Mouse (Mus musculus): ENCODE data around the gene Slc41a3. TPM values are rescaled to one million over a fixed set of nuclear protein-coding genes. Genes with fewer than 3 reads are reported as not detected.

The Slc41a3 gene
- polyA plus RNA-seq, 1 experiment from 2014 or later = 43.0 TPM

- Histone ChIP-seq H3K4me1 (replicated peaks; ENCODE audit: control insufficient read depth, insufficient read depth, low read length) (peaks cover 33% of the 10 kb centered on the region), H3K9me3 (ENCODE audit: control insufficient read depth, low read length) (no peaks in the 10 kb centered on the region), H3K4me3 (ENCODE audit: low read depth, low read length) (no peak overlapping the region), H3K4me2 (no peak overlapping the region), H3K36me3 (ENCODE audit: control insufficient read depth, insufficient read depth, low read length) (no peaks in the 10 kb centered on the region), H3K27ac (ENCODE audit: low read depth, low read length) (no peak overlapping the region), H3K27me3 (replicated peaks; ENCODE audit: control insufficient read depth, insufficient read depth, low read length) (no peaks in the 10 kb centered on the region), H3K9ac (ENCODE audit: low read depth, low read length) (no peak overlapping the region)
- 87% methylated on average over 6 of the region's 6 CpGs for WGBS
- DNase-seq (ENCODE audit: low spot score) (no peak), ATAC-seq (replicated peaks; ENCODE audit: low FRiP score) (no peak)
These were observed 11.5 kb downstream of the Slc41a3 start for GRCm38 (mm10) chr6:90615991-90616390.

GRCm38 (mm10) chr6:90616481-90616880 lies 12.0 kb downstream of the Slc41a3 start:
- Histone ChIP-seq H3K4me3 (ENCODE audit: low read depth, low read length) (no peak overlapping the region), H3K36me3 (ENCODE audit: control insufficient read depth, insufficient read depth, low read length) (no peaks in the 10 kb centered on the region), H3K27ac (ENCODE audit: low read depth, low read length) (no peak overlapping the region), H3K9me3 (ENCODE audit: control insufficient read depth, low read length) (no peaks in the 10 kb centered on the region), H3K9ac (ENCODE audit: low read depth, low read length) (peak overlapping the region; percentile 86; the same call in 1 of the 2 replicates), H3K4me1 (replicated peaks; ENCODE audit: control insufficient read depth, insufficient read depth, low read length) (peaks cover 38% of the 10 kb centered on the region), H3K27me3 (replicated peaks; ENCODE audit: control insufficient read depth, insufficient read depth, low read length) (no peaks in the 10 kb centered on the region), H3K4me2 (no peak overlapping the region)
- no peak for DNase-seq (ENCODE audit: low spot score)
- 77% methylated on average over 6 of the region's 6 CpGs for WGBS
- no peak for ATAC-seq (replicated peaks; ENCODE audit: low FRiP score)

GRCm38 (mm10) chr6:90618274-90618673 lies 13.7 kb downstream of the Slc41a3 start:
- H3K4me2 ChIP-seq = peak overlapping the region; percentile 63
- peaks cover 55% of the 10 kb centered on the region for H3K4me1 ChIP-seq (replicated peaks; ENCODE audit: control insufficient read depth, insufficient read depth, low read length)
- 29% methylated on average over 4 of the region's 4 CpGs for WGBS
- H3K27ac ChIP-seq (ENCODE audit: low read depth, low read length) = peak overlapping the region; percentile 94
- no peaks in the 10 kb centered on the region for H3K27me3 ChIP-seq (replicated peaks; ENCODE audit: control insufficient read depth, insufficient read depth, low read length)
- peak overlapping the region; percentile 86 for H3K9ac ChIP-seq (ENCODE audit: low read depth, low read length)
- DNase-seq (ENCODE audit: low spot score) (peak; percentile 49), ATAC-seq (replicated peaks; ENCODE audit: low FRiP score) (peak; percentile 45)
- H3K36me3 ChIP-seq (ENCODE audit: control insufficient read depth, insufficient read depth, low read length) = no peaks in the 10 kb centered on the region
- H3K9me3 ChIP-seq (ENCODE audit: control insufficient read depth, low read length) = no peaks in the 10 kb centered on the region
- peak overlapping the region; percentile 51 for H3K4me3 ChIP-seq (ENCODE audit: low read depth, low read length)

- peak overlapping the region; percentile 86 for H3K9ac ChIP-seq (ENCODE audit: low read depth, low read length)
- WGBS = 39% methylated on average over 19 of the region's 19 CpGs
- peak overlapping the region; percentile 51 for H3K4me3 ChIP-seq (ENCODE audit: low read depth, low read length)
- peaks cover 61% of the 10 kb centered on the region for H3K4me1 ChIP-seq (replicated peaks; ENCODE audit: control insufficient read depth, insufficient read depth, low read length)
- DNase-seq (ENCODE audit: low spot score) = no peak
- peak overlapping the region; percentile 63 for H3K4me2 ChIP-seq
- peak; percentile 5; the same call in 1 of the 2 replicates for ATAC-seq (replicated peaks; ENCODE audit: low FRiP score)
- H3K9me3 ChIP-seq (ENCODE audit: control insufficient read depth, low read length) = no peaks in the 10 kb centered on the region
- H3K27me3 ChIP-seq (replicated peaks; ENCODE audit: control insufficient read depth, insufficient read depth, low read length) = no peaks in the 10 kb centered on the region
- H3K27ac ChIP-seq (ENCODE audit: low read depth, low read length) = peak overlapping the region; percentile 94
- no peaks in the 10 kb centered on the region for H3K36me3 ChIP-seq (ENCODE audit: control insufficient read depth, insufficient read depth, low read length)
These were observed 14.5 kb downstream of the Slc41a3 start for GRCm38 (mm10) chr6:90618821-90619636.

GRCm38 (mm10) chr6:90619936-90620335 lies 15.4 kb downstream of the Slc41a3 start:
- peak overlapping the region; percentile 94 for H3K27ac ChIP-seq (ENCODE audit: low read depth, low read length)
- ATAC-seq (replicated peaks; ENCODE audit: low FRiP score) (no peak), DNase-seq (ENCODE audit: low spot score) (no peak)
- H3K9me3 ChIP-seq (ENCODE audit: control insufficient read depth, low read length) = no peaks in the 10 kb centered on the region
- H3K27me3 ChIP-seq (replicated peaks; ENCODE audit: control insufficient read depth, insufficient read depth, low read length) = no peaks in the 10 kb centered on the region
- peaks cover under 1% of the 10 kb centered on the region; the same call in 1 of the 2 replicates for H3K36me3 ChIP-seq (ENCODE audit: control insufficient read depth, insufficient read depth, low read length)
- peak overlapping the region; percentile 63 for H3K4me2 ChIP-seq
- 57% methylated on average over 5 of the region's 5 CpGs for WGBS
- H3K9ac ChIP-seq (ENCODE audit: low read depth, low read length) = peak overlapping the region; percentile 86
- H3K4me3 ChIP-seq (ENCODE audit: low read depth, low read length) = peak overlapping the region; percentile 51
- H3K4me1 ChIP-seq (replicated peaks; ENCODE audit: control insufficient read depth, insufficient read depth, low read length) = peaks cover 67% of the 10 kb centered on the region

GRCm38 (mm10) chr6:90620791-90621583 lies 16.5 kb downstream of the Slc41a3 start:
- WGBS = 58% methylated on average over 9 of the region's 9 CpGs
- Histone ChIP-seq H3K27me3 (replicated peaks; ENCODE audit: control insufficient read depth, insufficient read depth, low read length) (no peaks in the 10 kb centered on the region), H3K9ac (ENCODE audit: low read depth, low read length) (peak overlapping the region; percentile 86), H3K36me3 (ENCODE audit: control insufficient read depth, insufficient read depth, low read length) (peaks cover 5% of the 10 kb centered on the region), H3K4me3 (ENCODE audit: low read depth, low read length) (peak overlapping the region; percentile 51), H3K27ac (ENCODE audit: low read depth, low read length) (peak overlapping the region; percentile 94), H3K4me1 (replicated peaks; ENCODE audit: control insufficient read depth, insufficient read depth, low read length) (peaks cover 73% of the 10 kb centered on the region), H3K4me2 (peak overlapping the region; percentile 63), H3K9me3 (ENCODE audit: control insufficient read depth, low read length) (no peaks in the 10 kb centered on the region)
- DNase-seq (ENCODE audit: low spot score) (no peak), ATAC-seq (replicated peaks; ENCODE audit: low FRiP score) (no peak)

GRCm38 (mm10) chr6:90621584-90621890 lies 17.0 kb downstream of the Slc41a3 start:
- ATAC-seq (replicated peaks; ENCODE audit: low FRiP score) (no peak), DNase-seq (ENCODE audit: low spot score) (no peak)
- H3K27ac ChIP-seq (ENCODE audit: low read depth, low read length) = peak overlapping the region; percentile 94
- H3K4me3 ChIP-seq (ENCODE audit: low read depth, low read length) = peak overlapping the region; percentile 51
- H3K9me3 ChIP-seq (ENCODE audit: control insufficient read depth, low read length) = no peaks in the 10 kb centered on the region
- H3K4me2 ChIP-seq = peak overlapping the region; percentile 63
- H3K4me1 ChIP-seq (replicated peaks; ENCODE audit: control insufficient read depth, insufficient read depth, low read length) = peaks cover 73% of the 10 kb centered on the region
- H3K27me3 ChIP-seq (replicated peaks; ENCODE audit: control insufficient read depth, insufficient read depth, low read length) = no peaks in the 10 kb centered on the region
- WGBS = 52% methylated on average over 6 of the region's 6 CpGs
- peak overlapping the region; percentile 86 for H3K9ac ChIP-seq (ENCODE audit: low read depth, low read length)
- H3K36me3 ChIP-seq (ENCODE audit: control insufficient read depth, insufficient read depth, low read length) = peaks cover 8% of the 10 kb centered on the region

- H3K4me3 ChIP-seq (ENCODE audit: low read depth, low read length) = peak overlapping the region; percentile 51
- no peaks in the 10 kb centered on the region for H3K9me3 ChIP-seq (ENCODE audit: control insufficient read depth, low read length)
- ATAC-seq (replicated peaks; ENCODE audit: low FRiP score) (peak; percentile 91), DNase-seq (ENCODE audit: low spot score) (peak; percentile 73)
- H3K36me3 ChIP-seq (ENCODE audit: control insufficient read depth, insufficient read depth, low read length) = peaks cover 13% of the 10 kb centered on the region
- H3K4me2 ChIP-seq = peak overlapping the region; percentile 63
- H3K27me3 ChIP-seq (replicated peaks; ENCODE audit: control insufficient read depth, insufficient read depth, low read length) = no peaks in the 10 kb centered on the region
- H3K27ac ChIP-seq (ENCODE audit: low read depth, low read length) = peak overlapping the region; percentile 94
- peak overlapping the region; percentile 86 for H3K9ac ChIP-seq (ENCODE audit: low read depth, low read length)
- H3K4me1 ChIP-seq (replicated peaks; ENCODE audit: control insufficient read depth, insufficient read depth, low read length) = peaks cover 63% of the 10 kb centered on the region
- WGBS = 30% methylated on average over 11 of the region's 11 CpGs
These were observed 18.4 kb downstream of the Slc41a3 start for GRCm38 (mm10) chr6:90622758-90623455.
